Mouse (Mus musculus): Measurements from ENCODE around the gene Mvb12b.

Mvb12b gene

GRCm38 (mm10) chr2:33700581-33701445 is 186.9 kb downstream of the Mvb12b start:
- DNase-seq (ENCODE audit: low spot score in 2 of 2), result no peak

- DNase-seq (ENCODE audit: low spot score in 2 of 2), result no peak
Measured at GRCm38 (mm10) chr2:33698898-33699297, 188.8 kb downstream of the Mvb12b start.

GRCm38 (mm10) chr2:33696428-33696827 is 191.3 kb downstream of the Mvb12b start:
- no peak for DNase-seq (ENCODE audit: low spot score in 2 of 2)

GRCm38 (mm10) chr2:33693931-33694330 is 193.8 kb downstream of the Mvb12b start:
- DNase-seq (ENCODE audit: low spot score in 2 of 2), result no peak

GRCm38 (mm10) chr2:33689880-33690462 is 197.8 kb downstream of the Mvb12b start:
- no peak for DNase-seq (ENCODE audit: low spot score in 2 of 2)

GRCm38 (mm10) chr2:33689155-33689879 is 198.4 kb downstream of the Mvb12b start:
- DNase-seq (ENCODE audit: low spot score in 2 of 2), result no peak

GRCm38 (mm10) chr2:33683594-33683993 is 204.2 kb downstream of the Mvb12b start:
- no peak for DNase-seq (ENCODE audit: low spot score in 2 of 2)

- DNase-seq (ENCODE audit: low spot score in 2 of 2), result no peak
Measured at GRCm38 (mm10) chr2:33683095-33683494, 204.7 kb downstream of the Mvb12b start.

- DNase-seq (ENCODE audit: low spot score in 2 of 2), result peak in 1 of 2 experiments; percentile 7
Measured at GRCm38 (mm10) chr2:33682219-33682618, 205.5 kb downstream of the Mvb12b start.

Measured in spleen, postnatal 36 days (tissue).